Mouse (Mus musculus): ENCODE measurements around the gene Gzma. TPM values are rescaled to one million over a fixed set of nuclear protein-coding genes. Genes with fewer than 3 reads are reported as not detected.

The Gzma gene
- total RNA-seq (2021), result not detected

GRCm38 (mm10) chr13:113100879-113101278, at the start of gene Gzma:
Gzma (minus strand) TSS chr13:113100981.
- intact Hi-C loops (cut with DNase I), result loop anchor here (1.0 kb wide), 1 partner anchor 9 kb away; no protein-coding TSS in a partner anchor
- DNase-seq (ENCODE audit: extremely low spot score in 1 of 2, low spot score in 2 of 2), result no peak

GRCm38 (mm10) chr13:113139597-113139996, 38.8 kb upstream of the Gzma start:
- intact Hi-C loops (cut with DNase I), result loop anchor here (5.0 kb wide), 1 partner anchor 92 kb away; the partner anchor contains the start of gene Gpx8

GRCm38 (mm10) chr13:113129974-113130373, 29.2 kb upstream of the Gzma start:
- intact Hi-C loops (cut with DNase I), result no loop called here
- DNase-seq (ENCODE audit: extremely low spot score in 1 of 2, low spot score in 2 of 2), result peak in 1 of 2 experiments; percentile 30

More at GRCm38 (mm10) chr13:113139597-113139996, 38.8 kb upstream of the Gzma start:
- DNase-seq (ENCODE audit: extremely low spot score in 1 of 2, low spot score in 2 of 2), result no peak

- no peak for DNase-seq (ENCODE audit: extremely low spot score in 1 of 2, low spot score in 2 of 2)
- intact Hi-C loops (cut with DNase I), result no loop called here
These were observed 20.5 kb upstream of the Gzma start for GRCm38 (mm10) chr13:113121326-113121725.

- intact Hi-C loops (cut with DNase I), result no loop called here
- DNase-seq (ENCODE audit: extremely low spot score in 1 of 2, low spot score in 2 of 2), result no peak
These were observed 19.8 kb upstream of the Gzma start for GRCm38 (mm10) chr13:113120324-113121237.

- DNase-seq (ENCODE audit: extremely low spot score in 1 of 2, low spot score in 2 of 2), result no peak
These were observed 18.2 kb upstream of the Gzma start for GRCm38 (mm10) chr13:113118977-113119376.

GRCm38 (mm10) chr13:113104759-113105158, 4.0 kb upstream of the Gzma start:
- no peak for DNase-seq (ENCODE audit: extremely low spot score in 1 of 2, low spot score in 2 of 2)
- intact Hi-C loops (cut with DNase I), result no loop called here

More at GRCm38 (mm10) chr13:113118977-113119376, 18.2 kb upstream of the Gzma start:
- intact Hi-C loops (cut with DNase I), result no loop called here

- intact Hi-C loops (cut with DNase I), result loop anchor here (1.0 kb wide), 1 partner anchor 10 kb away; no protein-coding TSS in a partner anchor
- DNase-seq (ENCODE audit: extremely low spot score in 1 of 2, low spot score in 2 of 2), result no peak
These were observed 1.0 kb upstream of the Gzma start for GRCm38 (mm10) chr13:113101804-113102203.

- intact Hi-C loops (cut with DNase I), result no loop called here
- no peak for DNase-seq (ENCODE audit: extremely low spot score in 1 of 2, low spot score in 2 of 2)
These were observed 2.4 kb downstream of the Gzma start for GRCm38 (mm10) chr13:113098406-113098805.

GRCm38 (mm10) chr13:113097011-113097410, 3.8 kb downstream of the Gzma start:
- no peak for DNase-seq (ENCODE audit: extremely low spot score in 1 of 2, low spot score in 2 of 2)
- intact Hi-C loops (cut with DNase I), result no loop called here

- intact Hi-C loops (cut with DNase I), result no loop called here
- DNase-seq (ENCODE audit: extremely low spot score in 1 of 2, low spot score in 2 of 2), result no peak
These were observed 6.2 kb downstream of the Gzma start for GRCm38 (mm10) chr13:113094618-113095017.

GRCm38 (mm10) chr13:113090489-113090888, 10.3 kb downstream of the Gzma start:
- intact Hi-C loops (cut with DNase I), result no loop called here
- DNase-seq (ENCODE audit: extremely low spot score in 1 of 2, low spot score in 2 of 2), result no peak

- no peak for DNase-seq (ENCODE audit: extremely low spot score in 1 of 2, low spot score in 2 of 2)
- intact Hi-C loops (cut with DNase I), result no loop called here
These were observed 13.4 kb downstream of the Gzma start for GRCm38 (mm10) chr13:113087226-113088017.

GRCm38 (mm10) chr13:113084732-113085131, 16.0 kb downstream of the Gzma start:
- DNase-seq (ENCODE audit: extremely low spot score in 1 of 2, low spot score in 2 of 2), result no peak
- intact Hi-C loops (cut with DNase I), result no loop called here

GRCm38 (mm10) chr13:113082101-113082500, 18.7 kb downstream of the Gzma start:
- DNase-seq (ENCODE audit: extremely low spot score in 1 of 2, low spot score in 2 of 2), result no peak
- intact Hi-C loops (cut with DNase I), result no loop called here

GRCm38 (mm10) chr13:113079021-113079420, 21.8 kb downstream of the Gzma start:
- no peak for DNase-seq (ENCODE audit: extremely low spot score in 1 of 2, low spot score in 2 of 2)
- intact Hi-C loops (cut with DNase I), result no loop called here

GRCm38 (mm10) chr13:113064542-113064941, 36.2 kb downstream of the Gzma start:
- intact Hi-C loops (cut with DNase I), result no loop called here
- DNase-seq (ENCODE audit: extremely low spot score in 1 of 2, low spot score in 2 of 2), result no peak

- no peak for DNase-seq (ENCODE audit: extremely low spot score in 1 of 2, low spot score in 2 of 2)
- intact Hi-C loops (cut with DNase I), result no loop called here
These were observed 39.0 kb downstream of the Gzma start for GRCm38 (mm10) chr13:113061746-113062145.

GRCm38 (mm10) chr13:113055826-113056225, 45.0 kb downstream of the Gzma start:
- intact Hi-C loops (cut with DNase I), result no loop called here
- peak in 1 of 2 experiments; percentile 40 for DNase-seq (ENCODE audit: extremely low spot score in 1 of 2, low spot score in 2 of 2)
